Mouse (Mus musculus) embryo, embryonic 11 days (tissue): ENCODE results near the gene Dmrt1.
"Not testable (repeated sequence)": the region's sequence is repeated elsewhere in the genome, so short reads cannot be mapped to it uniquely, and the experiment has no call there.

ENCODE experiments used
- DNase-seq: peaks from one replicate; pipeline ENCODE4 v3.0.0-alpha.2; 2015

The Dmrt1 gene

GRCm38 (mm10) chr19:25505360-25506196 is at the start of gene Dmrt1:
TSS of gene Dmrt1 (plus strand) at chr19:25505618.
- peak; percentile 42 for DNase-seq

DNA sequence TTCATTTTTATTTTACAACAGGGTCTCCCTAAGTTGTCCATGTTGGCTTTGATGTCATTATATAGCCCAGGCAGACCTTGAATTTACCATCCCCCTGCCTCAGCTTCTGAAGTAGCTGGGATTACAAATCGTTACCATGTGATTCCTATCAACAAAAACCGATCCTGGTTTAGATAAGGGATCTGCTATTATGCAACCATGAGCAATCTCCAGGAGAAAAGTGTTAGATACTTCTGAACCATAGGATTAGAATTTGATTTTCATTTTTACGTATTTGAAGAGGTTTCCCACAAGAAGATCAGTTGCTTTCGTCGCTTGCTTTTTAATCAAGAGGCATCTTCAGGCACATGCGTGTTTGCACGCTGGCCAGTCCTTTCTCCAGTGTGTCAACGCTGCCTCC is 44.7 kb upstream of the Dmrt1 start:
- no peak for DNase-seq

- DNase-seq: no peak
Observed at GRCm38 (mm10) chr19:25461553-25462320, 43.7 kb upstream of the Dmrt1 start.

DNA sequence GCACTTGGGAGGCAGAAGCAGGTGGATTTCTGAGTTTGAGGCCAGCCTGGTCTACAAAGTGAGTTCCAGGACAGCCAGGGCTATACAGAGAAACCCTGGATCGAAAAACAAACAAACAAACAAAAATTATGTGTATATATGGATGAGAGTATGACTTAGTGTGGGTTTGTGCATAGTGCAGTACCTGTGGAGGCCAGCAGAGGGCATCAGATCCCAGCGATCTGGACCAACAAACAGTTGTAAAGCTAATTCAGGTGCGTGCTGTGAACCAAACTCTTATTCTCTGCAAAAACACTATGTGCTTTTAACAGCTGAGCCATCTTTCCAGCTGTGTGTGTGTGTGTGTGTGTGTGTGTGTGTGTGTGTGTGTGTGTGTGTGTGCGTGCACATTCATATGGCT is 29.6 kb upstream of the Dmrt1 start:
- not testable (repeated sequence) for DNase-seq

DNA sequence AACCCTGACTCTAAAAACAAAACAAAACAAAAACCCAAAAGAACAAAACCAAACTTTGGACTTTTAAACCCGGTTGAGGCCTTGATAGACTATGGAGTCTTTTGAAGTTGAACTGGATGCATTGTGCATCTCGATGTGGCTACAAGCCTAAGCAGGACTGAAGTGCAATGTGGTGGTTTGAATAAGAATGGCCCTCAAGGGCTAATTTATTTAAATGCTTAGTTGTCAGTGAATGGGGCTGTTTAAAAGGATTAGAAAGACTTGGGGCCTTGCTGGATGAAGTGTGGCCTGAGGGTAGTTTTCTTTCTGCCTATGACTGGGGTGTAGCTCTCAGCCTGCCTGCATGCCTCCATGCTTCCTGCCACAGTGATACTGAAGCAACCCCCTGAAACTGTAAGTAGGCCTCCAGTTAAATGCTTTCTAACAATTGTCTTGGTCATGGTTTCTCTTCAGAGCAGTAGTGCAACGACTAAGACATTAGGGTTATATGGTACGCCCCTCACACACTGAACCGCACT is 26.2 kb upstream of the Dmrt1 start:
- DNase-seq: no peak

- DNase-seq: no peak
Observed at GRCm38 (mm10) chr19:25480820-25481219, 24.6 kb upstream of the Dmrt1 start.

- peak; percentile 39 for DNase-seq
Observed at GRCm38 (mm10) chr19:25486561-25486960, 18.9 kb upstream of the Dmrt1 start.

GRCm38 (mm10) chr19:25487350-25487749 is 18.1 kb upstream of the Dmrt1 start:
- no peak for DNase-seq

DNA sequence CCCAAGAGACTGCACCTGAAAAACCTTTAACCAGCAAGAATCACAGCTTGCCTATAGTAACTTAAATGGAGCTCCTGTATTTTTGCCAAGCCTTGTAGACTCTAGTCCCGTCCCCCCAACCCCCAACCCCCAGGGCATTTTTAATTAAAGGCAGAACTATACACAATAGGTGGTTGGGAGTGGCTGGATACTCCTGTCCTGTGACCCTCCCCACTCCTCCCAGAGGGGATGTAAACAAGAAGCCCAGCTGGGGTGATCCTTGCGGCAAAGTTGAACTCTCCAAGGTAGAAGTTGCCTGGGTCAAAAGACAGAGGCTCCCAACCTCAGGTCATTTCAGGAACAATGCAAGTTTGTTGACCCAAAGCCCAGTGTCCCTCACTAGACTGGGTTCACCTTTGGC is 16.9 kb upstream of the Dmrt1 start:
- DNase-seq: no peak

- DNase-seq: no peak
Observed at GRCm38 (mm10) chr19:25489546-25489945, 15.9 kb upstream of the Dmrt1 start.

- no peak for DNase-seq
Observed at GRCm38 (mm10) chr19:25497434-25497833, 8.0 kb upstream of the Dmrt1 start.

DNA sequence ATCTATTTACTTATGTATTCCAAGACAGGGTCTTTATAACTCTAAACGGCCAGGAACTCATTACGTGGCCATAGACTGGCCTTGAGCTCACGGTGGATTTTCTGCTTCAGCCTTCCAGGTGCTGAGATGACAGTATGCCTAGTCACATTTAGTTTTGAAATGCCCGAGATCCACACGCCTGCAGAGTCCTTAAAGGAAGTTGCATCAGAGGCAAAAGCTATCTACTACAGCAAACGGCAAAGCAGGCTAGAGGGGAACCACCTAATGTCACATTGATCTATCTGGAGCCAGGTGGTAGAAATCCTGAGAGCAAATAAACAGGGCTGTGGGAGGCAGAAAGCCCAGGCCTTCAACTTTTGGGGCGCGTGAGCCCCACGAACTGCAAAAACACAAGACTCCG is 540 bp upstream of the Dmrt1 start:
- DNase-seq: no peak

- peak; percentile 43 for DNase-seq
Observed at GRCm38 (mm10) chr19:25506616-25507015, 1.2 kb downstream of the Dmrt1 start.

- DNase-seq: no peak
Observed at GRCm38 (mm10) chr19:25514986-25515530, 9.6 kb downstream of the Dmrt1 start.

DNA sequence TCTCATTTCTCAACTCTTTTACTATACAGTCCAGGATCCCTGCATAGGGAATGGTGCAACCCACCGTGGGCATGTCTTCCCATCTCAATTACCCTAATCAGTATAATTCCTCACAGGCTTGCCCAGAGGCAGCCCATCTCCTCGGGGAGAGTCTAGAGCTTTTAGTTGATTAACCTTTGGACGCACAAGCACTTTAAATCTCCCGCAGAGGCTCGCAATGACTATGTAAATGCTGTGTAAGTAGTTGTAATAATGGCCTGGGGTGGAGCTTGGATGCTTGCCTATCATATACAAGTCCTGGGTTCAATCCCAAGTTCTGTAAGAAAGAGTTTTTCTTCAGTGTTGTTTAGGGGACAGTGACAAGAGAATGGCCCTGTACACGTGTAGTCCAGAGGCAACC is 18.7 kb downstream of the Dmrt1 start:
- no peak for DNase-seq

DNA sequence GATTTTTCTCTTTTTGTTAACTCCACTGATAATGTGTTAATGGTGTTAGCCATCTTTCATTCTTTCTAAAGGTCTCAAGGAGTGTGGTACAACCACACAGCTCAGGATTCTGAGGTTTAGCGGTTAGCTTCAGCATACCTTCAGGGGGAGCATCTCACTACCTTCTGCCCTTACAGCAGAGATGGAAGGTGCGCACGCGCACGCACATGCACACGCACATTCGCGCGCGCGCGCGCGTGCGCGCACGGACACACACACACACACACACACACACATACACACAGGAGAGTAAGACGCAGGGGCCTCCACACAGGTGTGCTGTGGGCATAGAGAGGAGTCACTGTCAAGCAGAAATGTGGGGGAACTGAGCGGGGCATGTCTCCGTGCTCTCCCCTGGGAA is 20.3 kb downstream of the Dmrt1 start:
- DNase-seq: no peak

GRCm38 (mm10) chr19:25529673-25530072 is 24.3 kb downstream of the Dmrt1 start:
- DNase-seq: no peak

- DNase-seq: peak; percentile 82
Observed at GRCm38 (mm10) chr19:25545714-25546340, 40.4 kb downstream of the Dmrt1 start.

DNA sequence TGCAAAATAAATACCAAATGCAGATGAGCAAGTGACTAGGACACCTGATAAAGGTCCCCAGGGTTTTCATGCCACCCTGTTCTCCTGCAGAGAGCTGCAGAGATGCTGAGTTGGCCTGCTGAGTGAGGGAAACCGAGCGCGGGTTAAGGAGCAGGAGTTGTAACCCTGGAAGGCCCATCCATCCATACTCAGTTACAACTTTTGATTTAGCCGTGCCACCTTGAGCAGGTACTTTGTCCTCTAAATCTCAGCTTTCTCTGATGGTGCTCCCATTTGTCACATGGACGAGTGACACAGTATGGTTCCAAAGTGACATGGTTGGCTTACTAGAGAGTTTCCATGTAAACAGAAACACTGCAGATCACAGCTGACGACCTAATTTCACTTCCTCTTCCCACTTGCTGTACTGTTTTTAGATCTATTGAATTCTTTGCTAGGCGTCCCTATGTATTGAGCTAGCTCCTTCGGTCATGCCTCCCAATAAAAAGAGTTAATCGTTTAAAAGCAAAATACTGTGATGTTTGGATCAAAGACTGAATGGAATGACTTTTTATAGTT is 41.7 kb downstream of the Dmrt1 start:
- no peak for DNase-seq

GRCm38 (mm10) chr19:25550346-25550745 is 44.9 kb downstream of the Dmrt1 start:
- no peak for DNase-seq

DNA sequence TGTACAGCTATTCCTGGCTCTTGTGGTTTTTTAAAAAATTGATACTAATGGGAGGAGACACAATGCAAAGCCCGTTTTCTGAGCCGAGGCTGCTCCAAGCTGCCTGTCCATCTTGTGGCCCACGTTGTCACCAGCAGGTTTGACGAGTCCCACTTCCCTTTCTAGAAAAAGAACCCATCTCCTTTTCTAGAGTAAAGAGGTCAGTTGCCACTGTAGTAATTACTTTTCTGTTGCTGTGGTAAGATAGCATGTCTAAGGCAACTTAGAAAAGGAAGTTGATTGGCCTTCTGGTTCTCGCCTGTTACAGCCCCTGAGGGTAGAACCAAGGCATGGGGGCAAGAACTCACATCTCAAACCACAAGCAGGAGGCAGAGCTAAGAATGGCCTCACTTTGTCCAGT is 45.6 kb downstream of the Dmrt1 start:
- no peak for DNase-seq

- DNase-seq: no peak
Observed at GRCm38 (mm10) chr19:25564430-25564829, 59.0 kb downstream of the Dmrt1 start.

DNA sequence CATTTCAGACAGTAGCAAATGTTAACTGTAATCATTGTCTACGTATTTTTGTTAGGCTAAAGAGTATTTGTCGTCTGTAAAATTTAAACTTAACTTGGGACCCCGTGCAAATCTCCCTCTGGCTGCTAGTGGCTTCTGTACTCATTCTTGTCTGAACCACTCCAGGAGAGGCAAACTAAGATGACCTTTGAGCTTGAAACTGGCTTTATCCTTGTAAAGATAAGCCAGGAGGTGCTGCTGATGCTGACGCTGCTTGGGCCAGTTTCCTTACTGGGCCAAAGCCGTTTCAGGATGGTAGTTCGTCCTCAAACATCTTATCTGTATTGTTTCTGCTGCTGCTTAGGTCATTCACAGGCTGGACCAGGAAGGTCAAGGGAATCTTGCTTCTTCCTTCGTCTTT is 64.4 kb downstream of the Dmrt1 start:
- no peak for DNase-seq
